Mouse (Mus musculus): ENCODE data around the gene Ntrk3.

DNA sequence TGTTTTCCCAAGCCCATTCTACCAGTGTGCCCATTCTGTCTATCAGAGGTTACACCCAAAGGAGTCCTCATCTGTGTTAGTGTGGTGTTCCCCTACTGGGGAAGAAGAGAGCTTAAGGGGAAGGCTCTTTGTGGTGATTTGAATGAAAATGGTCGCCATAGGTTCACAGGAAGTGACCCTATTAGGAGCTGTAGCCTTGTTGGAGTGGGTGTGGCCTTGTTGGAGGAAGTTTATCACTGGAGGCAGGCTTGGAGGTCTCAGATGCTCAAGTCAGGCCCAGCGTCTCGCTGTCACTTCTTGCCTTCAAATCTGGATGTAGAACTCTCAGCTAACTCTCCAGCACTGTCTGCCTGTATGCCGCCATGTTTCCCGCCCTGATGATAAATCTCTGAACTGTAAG, 33.1 kb upstream of the Ntrk3 start:
- no peak for TF ChIP-seq POLR2A (IDR thresholded peaks at IDR 0.05; ENCODE audit: borderline replicate concordance, insufficient read depth, low read length)
- TF ChIP-seq CTCF (IDR thresholded peaks at IDR 0.05; ENCODE audit: borderline replicate concordance, insufficient read depth, low read depth, low read length) = no peak

Measured in cerebellum, adult 2 months (tissue).